Mouse (Mus musculus) frontal cortex, postnatal 25 days (tissue): ENCODE data around the gene Ptprk.

Source experiments
- DNase-seq, 2 experiments: peaks; one replicate each; pipeline ENCODE4 v3.0.0; 2022; ENCODE audit warnings: low spot score in 2 of 2

Gene Ptprk

GRCm38 (mm10) chr10:28112826-28113589 is 38.4 kb downstream of the Ptprk start:
- no peak for DNase-seq

GRCm38 (mm10) chr10:28113879-28114278 is 39.3 kb downstream of the Ptprk start:
- peak in 1 of 2 experiments; percentile 27 for DNase-seq

GRCm38 (mm10) chr10:28116982-28117381 is 42.4 kb downstream of the Ptprk start:
- no peak for DNase-seq

GRCm38 (mm10) chr10:28118783-28119365 is 44.3 kb downstream of the Ptprk start:
- no peak for DNase-seq

- DNase-seq: no peak
These were observed 49.3 kb downstream of the Ptprk start for GRCm38 (mm10) chr10:28123881-28124280.

GRCm38 (mm10) chr10:28128011-28128410 is 53.4 kb downstream of the Ptprk start:
- DNase-seq: peak in 1 of 2 experiments; percentile 13

GRCm38 (mm10) chr10:28128450-28128849 is 53.8 kb downstream of the Ptprk start:
- no peak for DNase-seq

GRCm38 (mm10) chr10:28130422-28130821 is 55.8 kb downstream of the Ptprk start:
- DNase-seq: no peak

GRCm38 (mm10) chr10:28133770-28134169 is 59.1 kb downstream of the Ptprk start:
- no peak for DNase-seq

GRCm38 (mm10) chr10:28138399-28138798 is 63.8 kb downstream of the Ptprk start:
- no peak for DNase-seq

GRCm38 (mm10) chr10:28144459-28144858 is 69.8 kb downstream of the Ptprk start:
- DNase-seq: no peak

GRCm38 (mm10) chr10:28145326-28145725 is 70.7 kb downstream of the Ptprk start:
- DNase-seq: no peak

GRCm38 (mm10) chr10:28155688-28156685 is 81.4 kb downstream of the Ptprk start:
- no peak for DNase-seq

GRCm38 (mm10) chr10:28159716-28160115 is 85.1 kb downstream of the Ptprk start:
- no peak for DNase-seq

- no peak for DNase-seq
These were observed 86.7 kb downstream of the Ptprk start for GRCm38 (mm10) chr10:28161306-28161705.

- DNase-seq: no peak
These were observed 89.6 kb downstream of the Ptprk start for GRCm38 (mm10) chr10:28164250-28164649.

GRCm38 (mm10) chr10:28164746-28165145 is 90.1 kb downstream of the Ptprk start:
- no peak for DNase-seq

- no peak for DNase-seq
These were observed 92.0 kb downstream of the Ptprk start for GRCm38 (mm10) chr10:28166610-28167009.

GRCm38 (mm10) chr10:28167097-28167496 is 92.5 kb downstream of the Ptprk start:
- DNase-seq: no peak

GRCm38 (mm10) chr10:28171196-28171595 is 96.6 kb downstream of the Ptprk start:
- DNase-seq: no peak

GRCm38 (mm10) chr10:28178876-28179275 is 104.3 kb downstream of the Ptprk start:
- peak in 1 of 2 experiments; percentile 25 for DNase-seq

GRCm38 (mm10) chr10:28182081-28182480 is 107.5 kb downstream of the Ptprk start:
- DNase-seq: no peak
